Mouse (Mus musculus) ES-Bruce4 (cell line): ENCODE data around the gene Ntn1. TPM values are rescaled to one million over a fixed set of nuclear protein-coding genes. Genes with fewer than 3 reads are reported as not detected.

Experiments used
- H3K27ac ChIP-seq: 2 replicates; pipeline ENCODE4 v1.5.1; 2012; ENCODE audit warnings: low read length, inconsistent platforms; ENCODE audit not compliant: insufficient read depth
- H3K27me3 ChIP-seq: 2 replicates; pipeline ENCODE4 v1.6.1; 2012; ENCODE audit warnings: mild to moderate bottlenecking, low read length, inconsistent platforms; ENCODE audit not compliant: control insufficient read depth, poor library complexity, insufficient read depth, severe bottlenecking
- H3K36me3 ChIP-seq: 2 replicates; pipeline ENCODE4 v1.6.1; 2012; ENCODE audit warnings: inconsistent platforms, mild to moderate bottlenecking, low read length, moderate library complexity; ENCODE audit not compliant: control insufficient read depth, poor library complexity, insufficient read depth, severe bottlenecking
- H3K4me1 ChIP-seq: one replicate; pipeline ENCODE4 v1.8.1; 2011; ENCODE audit warnings: low read length; ENCODE audit not compliant: control insufficient read depth, insufficient read depth
- H3K4me3 ChIP-seq: 2 replicates; pipeline ENCODE4 v1.5.1; 2011; ENCODE audit warnings: low read depth, mild to moderate bottlenecking, low read length
- H3K9ac ChIP-seq: 2 replicates; pipeline ENCODE4 v1.6.1; 2012; ENCODE audit warnings: low read depth, mild to moderate bottlenecking, inconsistent platforms; ENCODE audit not compliant: poor library complexity, severe bottlenecking
- H3K9me3 ChIP-seq: replicated peaks from 2 replicates; pipeline ENCODE4 v1.6.1; 2012; ENCODE audit warnings: mild to moderate bottlenecking, low read length, inconsistent platforms; ENCODE audit not compliant: control insufficient read depth, poor library complexity, insufficient read depth, severe bottlenecking
- CTCF ChIP-seq: IDR thresholded peaks from one replicate; pipeline ENCODE4 v1.8.1; 2011; ENCODE audit warnings: low read depth, low read length
- EP300 ChIP-seq: IDR thresholded peaks from 2 replicates; pipeline ENCODE4 v1.6.1; 2011; ENCODE audit warnings: low read depth, low read length; ENCODE audit not compliant: insufficient read depth
- POLR2A ChIP-seq: IDR thresholded peaks from one replicate; pipeline ENCODE4 v1.8.1; 2011; ENCODE audit warnings: low read length; ENCODE audit not compliant: insufficient read depth
- polyA plus RNA-seq: library from polyadenylated mRNA; stranded (reverse); fragments of >200 nt; gene quantifications from 2 replicates; pipeline ENCODE4 v1.2.4, GENCODE M21; 2011; ENCODE audit warnings: low read depth; ENCODE audit not compliant: missing spikeins, insufficient read depth, insufficient read length

The Ntn1 gene
- polyA plus RNA-seq, 1 experiment: 22.3 TPM

- Histone ChIP-seq H3K27me3 (peaks cover 7% of the 10 kb centered on the region; the same call in 1 of the 2 replicates), H3K4me1 (peaks cover 5% of the 10 kb centered on the region), H3K9me3 (no peaks in the 10 kb centered on the region), H3K9ac (no peak overlapping the region), H3K36me3 (no peaks in the 10 kb centered on the region), H3K27ac (peak overlapping the region; percentile 68), H3K4me3 (no peak overlapping the region)
- TF ChIP-seq EP300: no peak
- no peak for TF ChIP-seq CTCF
- no peak for TF ChIP-seq POLR2A
Measured at GRCm38 (mm10) chr11:68394749-68395148, 5.9 kb downstream of the Ntn1 start.

- no peaks in the 10 kb centered on the region for H3K36me3 ChIP-seq
- H3K4me3 ChIP-seq: no peak overlapping the region
- TF ChIP-seq CTCF (no peak), POLR2A (no peak), EP300 (peak; percentile 79; the same call in 1 of the 2 replicates)
- H3K4me1 ChIP-seq: peaks cover 5% of the 10 kb centered on the region
- 0 out of 2 replicates have a peak, but pooled peaks cover 4% of the 10 kb centered on the region for H3K27me3 ChIP-seq
- H3K9ac ChIP-seq: no peak overlapping the region
- H3K27ac ChIP-seq: peak overlapping the region; percentile 73
- H3K9me3 ChIP-seq: no peaks in the 10 kb centered on the region
Measured at GRCm38 (mm10) chr11:68393897-68394490, 6.6 kb downstream of the Ntn1 start.

DNA sequence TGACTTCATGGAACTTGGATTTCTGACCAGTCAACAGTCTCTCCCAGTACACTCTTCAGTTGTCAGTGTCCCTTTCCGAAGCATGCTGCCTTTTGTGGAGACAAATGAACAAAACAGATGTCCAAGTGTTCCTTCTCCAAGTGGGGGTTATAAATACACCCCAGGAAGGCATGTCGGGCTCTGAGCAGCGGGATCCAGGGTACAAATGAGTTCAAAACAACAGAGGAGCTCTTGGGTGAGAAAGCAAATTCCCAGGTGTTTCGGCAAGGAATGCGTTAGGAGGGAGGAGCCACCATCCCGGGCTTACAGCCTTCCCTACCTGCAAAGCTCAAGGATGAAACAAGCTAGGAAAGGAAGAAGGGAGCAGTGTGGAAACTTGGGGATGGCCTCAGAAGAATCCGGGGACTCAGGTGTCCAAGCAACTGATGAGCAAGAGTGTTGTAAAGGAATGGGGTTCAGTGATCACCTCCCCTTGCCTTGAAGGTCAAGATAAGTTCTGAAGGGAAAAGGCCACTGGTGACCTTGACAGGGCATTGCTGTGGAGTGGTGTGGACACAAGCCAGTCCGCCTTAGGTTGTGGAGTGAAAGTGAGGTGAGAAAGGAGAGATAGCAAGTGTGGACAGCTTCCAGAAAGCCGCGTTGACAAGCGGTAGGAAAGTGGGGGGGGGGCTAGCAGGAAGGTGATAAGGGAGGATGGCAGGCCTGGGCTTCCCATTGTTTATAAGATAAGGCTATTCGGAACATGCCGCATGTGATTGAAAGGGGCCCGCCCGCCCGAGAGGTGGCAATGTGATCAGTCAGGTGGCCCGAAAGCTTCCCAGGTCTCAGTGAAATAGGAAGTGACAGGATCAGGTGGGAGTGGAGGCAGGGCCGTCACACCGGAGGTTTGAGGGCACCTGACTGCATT lies 10.0 kb downstream of the Ntn1 start:
- H3K27me3 ChIP-seq: peaks cover 7% of the 10 kb centered on the region; the same call in 1 of the 2 replicates
- H3K4me3 ChIP-seq: peak overlapping the region; percentile 19; the same call in 1 of the 2 replicates
- peak overlapping the region; percentile 47; the same call in 1 of the 2 replicates for H3K27ac ChIP-seq
- H3K36me3 ChIP-seq: no peaks in the 10 kb centered on the region
- no peak overlapping the region for H3K9ac ChIP-seq
- H3K4me1 ChIP-seq: peaks cover 5% of the 10 kb centered on the region
- no peaks in the 10 kb centered on the region for H3K9me3 ChIP-seq
- TF ChIP-seq POLR2A: no peak
- TF ChIP-seq EP300: peak; percentile 85

DNA sequence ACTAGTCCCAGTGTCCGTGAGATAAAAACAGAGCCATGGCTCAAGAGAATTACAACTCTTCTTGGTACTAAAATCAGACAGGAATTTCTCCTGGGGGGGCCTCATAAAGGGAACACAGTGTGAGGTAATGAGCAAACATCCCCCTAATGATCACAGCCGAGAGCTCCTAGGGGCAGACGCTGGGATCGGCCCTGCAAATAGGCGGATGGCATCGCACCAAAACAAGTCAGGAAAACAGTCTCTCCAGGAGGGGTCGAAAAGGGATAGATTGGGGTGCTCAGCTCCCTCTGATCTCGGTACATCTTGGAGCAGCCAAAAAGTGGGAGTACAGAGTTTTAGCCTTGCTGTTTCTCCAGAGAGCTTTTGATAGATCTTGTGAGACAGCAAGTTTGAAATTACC lies 11.0 kb downstream of the Ntn1 start:
- Histone ChIP-seq H3K36me3 (no peaks in the 10 kb centered on the region), H3K27ac (no peak overlapping the region), H3K27me3 (peaks cover 12% of the 10 kb centered on the region; the same call in 1 of the 2 replicates), H3K9me3 (no peaks in the 10 kb centered on the region), H3K4me3 (no peak overlapping the region), H3K4me1 (peaks cover 5% of the 10 kb centered on the region), H3K9ac (no peak overlapping the region)
- TF ChIP-seq EP300: no peak
- no peak for TF ChIP-seq POLR2A
- TF ChIP-seq CTCF: no peak

GRCm38 (mm10) chr11:68388655-68389015 lies 12.0 kb downstream of the Ntn1 start:
- no peaks in the 10 kb centered on the region for H3K9me3 ChIP-seq
- H3K9ac ChIP-seq: 0 out of 2 replicates have a peak overlapping the region, but pooled peaks have one; percentile 25
- H3K36me3 ChIP-seq: no peaks in the 10 kb centered on the region; the same call in 1 of the 2 replicates
- H3K4me3 ChIP-seq: no peak overlapping the region
- peak overlapping the region; percentile 55 for H3K27ac ChIP-seq
- TF ChIP-seq EP300 (no peak), POLR2A (no peak), CTCF (no peak)
- peaks cover 3% of the 10 kb centered on the region for H3K4me1 ChIP-seq
- H3K27me3 ChIP-seq: peaks cover 16% of the 10 kb centered on the region

GRCm38 (mm10) chr11:68387971-68388654 lies 12.5 kb downstream of the Ntn1 start:
- H3K4me3 ChIP-seq: no peak overlapping the region
- no peaks in the 10 kb centered on the region for H3K9me3 ChIP-seq
- no peak for TF ChIP-seq CTCF
- peaks cover 16% of the 10 kb centered on the region for H3K27me3 ChIP-seq
- H3K4me1 ChIP-seq: peaks cover 3% of the 10 kb centered on the region
- peak overlapping the region; percentile 55 for H3K27ac ChIP-seq
- no peaks in the 10 kb centered on the region; the same call in 1 of the 2 replicates for H3K36me3 ChIP-seq
- 0 out of 2 replicates have a peak overlapping the region, but pooled peaks have one; percentile 25 for H3K9ac ChIP-seq
